Mouse (Mus musculus) adipocyte (in vitro differentiated cells): ENCODE measurements at regions not wholly inside any gene's neighbourhood (a gene's known extent, or its start where the extent isn't known, plus 50 kb on each side); places are given as distances from the start of the nearest gene placed in this dataset.
"Not testable (repeated sequence)": the region's sequence is repeated elsewhere in the genome, so short reads cannot be mapped to it uniquely, and the experiment has no call there.

Experiments
- DNase-seq: peaks from one replicate; pipeline ENCODE4 v3.0.0-alpha.2; 2016; ENCODE audit warnings: low spot score

DNA sequence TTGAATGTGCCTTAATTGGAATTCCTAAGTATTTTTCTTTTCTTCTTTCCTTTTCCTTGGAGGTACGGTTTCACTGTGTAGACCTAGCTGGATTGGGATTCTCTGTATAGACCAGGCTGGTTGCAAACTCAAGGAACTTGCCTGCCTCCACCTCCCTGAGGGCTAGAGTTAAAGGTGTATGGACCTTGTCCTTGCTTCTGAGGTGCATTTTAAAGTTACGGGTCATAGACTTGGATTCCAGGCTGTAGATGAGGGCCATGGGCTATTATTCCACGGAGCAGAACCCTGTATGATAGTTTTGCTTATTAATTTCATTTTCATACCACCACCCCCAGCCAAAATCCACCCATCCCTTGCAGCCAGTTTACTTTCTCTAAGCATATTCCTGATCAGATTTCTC lies 50.7 kb upstream of the Wdr26 start:
- no peak for DNase-seq

- DNase-seq = no peak
Measured at GRCm38 (mm10) chr1:181263216-181263615, 51.4 kb upstream of the Wdr26 start.

GRCm38 (mm10) chr1:181270469-181270868 lies 58.7 kb upstream of the Wdr26 start:
- DNase-seq = not testable (repeated sequence)

- no peak for DNase-seq
Measured at GRCm38 (mm10) chr1:181271164-181271563, 59.4 kb upstream of the Wdr26 start.

- DNase-seq = no peak
Measured at GRCm38 (mm10) chr1:181271821-181272220, 60.0 kb upstream of the Wdr26 start.

DNA sequence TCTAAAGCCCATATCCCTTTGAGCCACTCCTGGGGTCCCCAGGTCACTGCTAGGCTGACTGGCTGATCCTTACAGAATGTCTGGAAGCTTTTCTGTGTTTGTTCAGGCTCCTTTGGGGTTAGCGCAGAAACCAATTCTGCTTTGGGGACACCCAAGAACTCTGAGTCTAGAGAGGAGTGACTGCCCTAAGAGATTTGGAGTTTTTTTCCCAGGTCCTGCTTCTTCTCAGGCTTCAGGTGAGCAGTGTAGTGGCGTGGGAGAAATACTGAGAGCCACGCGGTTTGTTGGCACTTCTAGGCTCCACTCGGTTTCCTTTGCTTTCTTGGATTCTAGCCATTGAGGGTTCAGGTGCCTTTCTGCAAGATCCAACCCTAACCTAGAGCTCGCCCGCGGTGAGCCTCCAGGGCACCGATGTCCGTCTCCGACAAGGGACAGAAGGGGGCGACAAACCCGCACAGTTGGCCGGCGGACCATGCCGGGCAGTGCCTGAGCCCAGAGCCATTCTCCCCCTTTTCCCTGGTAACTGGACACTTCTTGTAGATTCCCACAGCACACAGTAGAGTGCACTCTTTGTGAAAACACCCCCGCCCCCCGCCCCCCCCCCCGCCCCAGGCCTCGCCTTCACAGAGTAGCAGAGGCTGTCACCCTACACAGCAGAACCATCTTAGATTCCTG lies 61.0 kb upstream of the Wdr26 start:
- peak; percentile 79 for DNase-seq

DNA sequence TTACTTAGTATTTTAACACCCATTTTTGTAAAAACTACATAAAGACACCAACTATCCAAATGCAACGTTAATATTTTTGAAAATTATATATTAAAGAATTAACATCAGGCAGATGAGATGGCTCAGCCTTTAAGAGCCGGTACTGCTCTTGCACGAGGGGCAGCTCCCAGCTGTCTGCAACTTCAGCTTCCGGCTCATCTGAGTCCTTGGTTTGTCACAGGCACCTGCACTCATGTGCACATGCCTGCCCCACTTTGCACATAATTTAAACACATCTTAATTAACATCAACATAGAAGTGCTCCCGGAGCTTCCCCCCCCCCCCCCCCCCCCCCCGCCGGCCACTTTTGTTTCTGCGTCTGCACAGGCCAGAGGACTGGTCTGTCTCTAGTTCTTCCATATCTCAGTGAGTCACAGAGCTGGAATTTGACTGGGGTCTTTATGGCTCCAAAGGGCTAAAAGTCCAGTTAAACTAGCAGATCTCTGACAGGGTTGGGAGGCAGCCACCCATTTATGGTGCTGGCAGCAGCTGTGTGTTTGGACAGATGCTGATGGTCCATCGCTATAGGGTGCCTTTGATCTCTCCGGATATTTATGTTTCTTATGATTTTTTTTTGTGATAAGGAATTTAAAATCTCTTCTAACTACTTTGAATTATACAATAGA lies 61.9 kb upstream of the Wdr26 start:
- no peak for DNase-seq

GRCm38 (mm10) chr1:181280826-181281225 lies 69.0 kb upstream of the Wdr26 start:
- no peak for DNase-seq

- not testable (repeated sequence) for DNase-seq
Measured at GRCm38 (mm10) chr1:181282986-181283385, 69.4 kb upstream of the Cnih3 start.

GRCm38 (mm10) chr1:181283539-181283938 lies 68.9 kb upstream of the Cnih3 start:
- DNase-seq = not testable (repeated sequence)

DNA sequence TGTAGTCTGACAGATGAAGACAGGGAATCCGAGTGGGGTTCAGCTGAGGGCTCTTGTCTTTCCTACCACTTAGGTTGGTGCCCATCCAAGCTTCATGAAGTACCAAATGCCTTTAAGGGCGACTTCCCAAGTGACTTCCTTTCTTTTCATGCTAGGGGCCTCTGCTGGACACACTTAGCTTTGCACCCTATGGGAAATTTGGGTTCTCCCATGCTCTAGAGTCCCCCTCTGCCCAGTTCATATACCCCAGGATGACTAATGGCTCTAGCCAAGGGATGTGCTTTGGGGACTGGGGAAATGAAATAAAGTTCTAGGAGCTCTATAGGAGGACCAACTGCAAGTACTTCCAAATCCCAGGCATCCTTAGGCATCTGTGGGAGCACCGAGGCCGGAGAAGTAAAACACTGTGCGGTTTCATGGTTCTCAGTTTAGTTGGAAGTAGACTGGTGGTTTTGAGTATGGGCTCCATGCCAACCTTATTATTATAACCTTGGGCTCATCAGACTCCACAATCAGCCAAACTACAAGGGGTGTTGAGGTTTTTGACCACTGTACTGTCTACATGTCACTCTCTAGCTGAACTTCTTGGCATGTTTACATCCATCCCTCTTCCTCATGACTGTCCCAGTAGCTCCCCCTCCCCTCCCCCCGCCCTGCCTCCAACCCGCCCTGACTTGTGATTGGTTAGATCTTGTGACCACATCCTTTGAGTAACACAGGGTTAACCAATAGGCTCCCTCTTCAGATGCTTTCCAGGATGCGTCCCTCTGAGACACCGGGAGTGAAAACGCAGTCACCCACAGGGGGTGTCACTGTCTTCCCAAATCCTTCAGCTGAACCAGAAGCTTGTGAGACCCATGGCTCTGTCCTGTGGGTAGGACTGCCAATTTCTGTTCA lies 67.9 kb upstream of the Cnih3 start:
- DNase-seq = no peak

- DNase-seq = no peak
Measured at GRCm38 (mm10) chr1:181285600-181285999, 66.8 kb upstream of the Cnih3 start.

GRCm38 (mm10) chr1:181286146-181286545 lies 66.3 kb upstream of the Cnih3 start:
- DNase-seq = no peak

DNA sequence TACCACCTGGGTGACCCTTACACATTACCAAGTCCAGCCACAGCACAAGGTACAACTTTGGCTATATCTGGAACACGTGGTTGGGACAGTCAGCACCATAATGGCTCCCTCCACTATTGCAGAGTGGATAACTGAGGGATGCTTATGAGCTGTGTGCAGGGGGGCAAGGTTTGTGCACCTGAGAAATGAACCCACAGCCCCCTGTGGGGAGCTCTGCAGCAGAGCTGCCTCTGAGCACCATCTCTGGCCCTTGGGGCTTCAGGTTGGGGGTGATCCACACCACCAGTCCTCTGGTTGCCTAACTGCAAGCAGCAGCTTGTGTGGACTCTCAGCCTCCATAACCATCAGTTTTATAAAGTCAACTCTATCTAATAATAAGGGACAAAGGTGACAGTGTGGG lies 65.3 kb upstream of the Cnih3 start:
- DNase-seq = no peak

DNA sequence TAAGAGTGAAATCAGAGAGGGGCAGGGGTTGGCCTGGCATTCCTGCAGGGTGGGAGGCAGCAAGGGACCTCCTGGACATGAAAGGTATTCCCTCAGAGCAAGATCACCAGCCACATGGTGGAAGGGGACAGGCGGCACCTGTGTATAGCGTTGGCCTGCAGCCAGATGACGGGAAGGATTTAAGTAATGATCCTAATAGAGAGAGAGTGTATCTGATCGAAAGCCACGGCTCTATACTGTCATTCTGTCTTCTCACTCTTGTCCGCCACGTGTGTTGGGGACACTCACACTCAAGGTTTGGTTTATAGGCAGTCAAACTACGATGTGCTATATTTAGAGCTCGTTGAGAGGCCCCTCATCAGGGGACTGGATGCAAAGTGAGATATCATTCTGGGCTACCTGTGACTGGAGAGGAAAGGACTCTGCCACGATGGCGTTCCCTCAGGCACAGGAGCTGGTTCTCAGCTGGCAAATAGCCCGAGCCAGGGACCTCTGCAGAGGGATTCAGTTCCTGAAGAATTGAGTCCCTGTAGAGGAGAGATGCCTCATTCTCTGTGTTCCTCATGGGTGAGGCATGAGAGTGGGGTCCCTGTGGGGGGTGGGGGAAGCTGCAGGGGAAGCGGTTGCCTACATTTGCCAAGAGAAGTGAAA lies 62.9 kb upstream of the Cnih3 start:
- no peak for DNase-seq

DNA sequence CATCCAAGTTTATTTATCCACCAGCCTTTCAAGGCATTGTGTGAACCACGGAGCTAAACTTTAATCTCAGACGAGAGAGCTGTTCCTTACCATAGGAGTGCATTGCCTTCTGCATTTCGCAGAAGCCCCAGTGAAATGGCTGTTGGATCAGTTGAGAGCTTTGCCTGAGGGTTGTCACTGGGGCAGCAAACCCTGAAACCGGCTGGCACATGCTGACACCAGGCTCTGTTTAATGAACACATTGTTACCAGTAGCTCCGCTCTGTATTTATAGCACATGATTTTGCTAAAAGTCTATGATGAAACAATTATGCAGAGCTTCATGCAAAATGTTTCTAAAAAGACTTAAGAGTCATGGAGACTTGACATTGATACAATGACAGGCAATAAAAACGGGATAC lies 61.2 kb upstream of the Cnih3 start:
- no peak for DNase-seq

GRCm38 (mm10) chr1:181291966-181292365 lies 60.5 kb upstream of the Cnih3 start:
- DNase-seq = no peak

GRCm38 (mm10) chr1:181293079-181293865 lies 59.2 kb upstream of the Cnih3 start:
- DNase-seq = no peak

DNA sequence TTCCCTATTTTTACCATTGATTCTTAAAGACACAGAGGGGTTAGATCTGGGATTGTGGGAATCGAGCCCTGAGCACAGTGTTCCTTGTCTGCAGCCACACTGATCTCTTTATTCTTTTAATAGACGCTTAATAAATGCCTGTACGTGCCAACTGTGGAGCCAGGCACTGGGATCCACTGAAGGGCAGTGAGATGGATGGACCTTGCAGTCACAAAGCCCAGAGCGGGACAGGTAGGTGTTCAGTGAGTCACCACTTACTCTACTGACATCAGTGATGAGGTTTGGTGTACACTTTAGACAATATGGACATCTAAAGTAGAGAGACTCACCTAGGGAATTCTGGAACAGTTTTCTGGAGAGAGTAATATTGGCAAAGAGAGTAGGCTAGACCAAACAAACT lies 56.8 kb upstream of the Cnih3 start:
- no peak for DNase-seq

GRCm38 (mm10) chr1:181298063-181298462 lies 54.4 kb upstream of the Cnih3 start:
- no peak for DNase-seq

GRCm38 (mm10) chr1:181299075-181299665 lies 53.3 kb upstream of the Cnih3 start:
- DNase-seq = no peak
